Mouse (Mus musculus) embryo, embryonic 11 days (tissue): ENCODE results near the gene Cyp17a1.

Experiments
- DNase-seq: peaks from one replicate; pipeline ENCODE4 v3.0.0-alpha.2; 2015

Cyp17a1 gene

GRCm38 (mm10) chr19:46669802-46670201, 3.2 kb downstream of the Cyp17a1 start:
- no peak for DNase-seq

DNA sequence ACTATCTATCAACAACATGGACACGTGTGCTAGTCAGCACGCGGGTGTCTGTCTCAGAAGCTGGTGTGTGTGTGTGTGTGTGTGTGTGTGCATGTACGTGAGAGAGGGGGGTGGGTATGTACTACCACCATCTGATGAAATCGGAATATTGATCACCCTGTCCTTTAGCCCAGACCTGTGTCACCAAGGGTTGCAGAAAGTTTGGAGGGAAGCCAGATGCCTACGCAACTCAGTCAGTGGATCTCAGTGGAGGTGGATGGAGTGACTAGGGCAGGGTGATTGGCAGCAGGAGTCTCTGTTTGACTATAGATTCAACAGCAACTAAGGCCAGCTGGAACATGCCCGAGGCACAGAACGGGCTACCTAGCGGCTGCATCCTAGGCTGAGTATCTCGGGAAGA, 4.7 kb downstream of the Cyp17a1 start:
- DNase-seq, result no peak

DNA sequence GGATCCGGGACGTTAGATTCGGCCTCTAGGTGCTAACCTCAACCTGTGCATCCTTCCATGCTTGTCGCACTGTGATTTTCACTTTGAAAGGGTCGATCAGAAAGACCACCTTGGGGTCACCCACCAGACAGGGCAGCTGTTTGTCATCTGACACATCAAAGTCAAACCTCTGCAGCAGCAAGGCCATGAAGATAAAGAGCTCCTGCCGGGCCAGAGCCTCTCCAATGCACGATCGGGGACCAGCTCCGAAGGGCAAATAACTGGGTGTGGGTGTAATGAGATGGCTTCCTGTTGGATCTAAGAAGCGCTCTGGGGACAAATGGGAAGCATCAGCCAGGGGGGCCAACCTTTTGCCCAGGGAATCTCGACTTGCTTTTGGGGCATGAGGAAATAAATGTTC, 5.7 kb downstream of the Cyp17a1 start:
- no peak for DNase-seq

GRCm38 (mm10) chr19:46665474-46665873, 7.5 kb downstream of the Cyp17a1 start:
- DNase-seq, result peak; percentile 36

DNA sequence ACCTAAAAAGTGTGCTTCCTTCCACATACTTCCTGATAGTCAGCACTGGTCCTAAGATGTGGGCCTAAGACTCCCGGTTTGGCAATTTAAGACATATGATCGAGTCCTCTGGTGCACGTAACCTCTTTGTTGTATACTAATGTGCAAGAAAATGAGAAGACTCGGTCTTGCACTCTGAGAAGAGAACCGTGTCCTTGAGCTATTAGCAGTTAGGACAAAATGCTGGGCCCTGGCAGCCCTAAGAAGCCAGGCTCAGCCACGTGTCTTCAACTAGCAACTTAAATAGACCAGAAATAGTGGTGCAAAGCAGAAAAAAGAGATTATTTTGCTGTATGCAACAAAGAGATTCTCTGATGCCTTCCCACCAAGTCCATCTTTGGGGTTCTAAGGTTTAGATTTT, 10.2 kb downstream of the Cyp17a1 start:
- DNase-seq, result no peak

DNA sequence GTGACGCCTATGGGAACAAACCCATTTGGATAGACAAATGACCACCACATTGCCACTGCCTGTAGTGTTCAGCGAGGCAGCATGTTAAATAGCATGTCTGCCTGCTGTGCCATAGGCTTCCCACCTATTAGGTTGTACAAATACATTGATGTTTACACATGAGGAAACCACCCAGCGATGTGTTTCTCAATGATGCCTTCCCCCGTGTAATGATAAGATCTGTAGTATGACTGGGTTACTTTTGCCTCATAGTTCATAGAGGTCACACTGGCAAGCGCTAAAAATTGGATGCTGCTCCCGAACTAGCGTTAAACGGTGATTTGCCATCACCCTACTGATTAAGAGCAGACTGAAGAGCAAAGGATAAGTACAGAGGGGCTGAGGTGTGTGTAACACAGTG, 10.8 kb downstream of the Cyp17a1 start:
- no peak for DNase-seq

GRCm38 (mm10) chr19:46661511-46661910, 11.5 kb downstream of the Cyp17a1 start:
- no peak for DNase-seq

DNA sequence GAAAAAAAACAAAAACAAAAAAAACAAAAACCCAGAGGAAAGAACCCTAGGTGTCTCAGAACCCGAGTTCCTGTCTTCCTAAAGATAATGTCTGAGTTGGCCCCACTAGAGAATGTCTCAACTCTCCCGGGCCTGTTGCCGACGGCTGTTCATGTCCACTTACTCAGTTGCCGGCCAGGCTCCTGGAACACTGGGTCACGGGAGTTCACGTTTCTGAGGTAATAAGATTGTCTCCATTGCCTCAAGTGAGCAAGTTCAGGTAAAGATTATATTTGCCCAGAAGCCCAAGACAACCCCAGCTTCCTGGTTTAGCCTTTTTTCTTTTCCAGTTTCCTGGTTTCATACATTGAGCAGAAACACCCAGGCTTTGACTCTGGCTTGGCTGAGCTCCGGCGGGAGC, 14.1 kb downstream of the Cyp17a1 start:
- DNase-seq, result no peak

- no peak for DNase-seq
These were observed 14.6 kb downstream of the Cyp17a1 start for GRCm38 (mm10) chr19:46658348-46658747.

GRCm38 (mm10) chr19:46657339-46658020, 15.5 kb downstream of the Cyp17a1 start:
- no peak for DNase-seq

DNA sequence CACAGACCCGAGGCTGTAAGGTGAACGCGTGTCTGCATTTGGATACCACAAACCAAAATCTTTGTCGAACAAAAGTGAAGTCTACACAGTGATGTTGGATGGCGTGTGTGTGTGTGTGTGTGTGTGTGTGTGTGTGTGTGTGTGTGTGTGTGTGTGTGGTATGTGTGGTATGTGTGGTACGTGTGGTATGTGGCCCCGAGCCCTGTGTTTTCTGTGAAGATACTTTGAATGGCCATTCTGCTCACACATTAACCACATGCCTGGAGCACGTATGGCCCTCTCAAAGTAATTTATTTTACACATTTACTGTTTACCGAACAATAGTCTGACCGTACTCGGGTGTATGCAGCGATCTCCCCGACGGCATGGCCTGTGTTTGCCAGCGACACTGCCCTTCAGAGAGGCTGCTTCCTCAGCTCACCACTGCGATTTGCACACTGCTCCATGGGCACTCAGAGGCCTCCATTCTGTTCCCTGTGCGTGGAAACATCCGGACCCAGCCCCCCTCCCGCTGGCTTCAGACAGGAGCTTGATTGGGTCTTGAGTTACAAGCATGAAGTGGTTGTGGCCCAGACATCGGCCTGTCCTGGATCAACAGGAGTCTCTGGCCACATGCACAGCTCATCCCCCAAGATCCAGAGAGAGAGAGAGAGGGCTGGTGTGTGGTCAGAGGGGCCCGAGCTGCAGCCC, 16.7 kb downstream of the Cyp17a1 start:
- no peak for DNase-seq

- no peak for DNase-seq
These were observed 17.3 kb downstream of the Cyp17a1 start for GRCm38 (mm10) chr19:46655626-46656025.

- no peak for DNase-seq
These were observed 19.2 kb downstream of the Cyp17a1 start for GRCm38 (mm10) chr19:46653616-46654235.

- DNase-seq, result no peak
These were observed 19.8 kb downstream of the Cyp17a1 start for GRCm38 (mm10) chr19:46653188-46653587.

DNA sequence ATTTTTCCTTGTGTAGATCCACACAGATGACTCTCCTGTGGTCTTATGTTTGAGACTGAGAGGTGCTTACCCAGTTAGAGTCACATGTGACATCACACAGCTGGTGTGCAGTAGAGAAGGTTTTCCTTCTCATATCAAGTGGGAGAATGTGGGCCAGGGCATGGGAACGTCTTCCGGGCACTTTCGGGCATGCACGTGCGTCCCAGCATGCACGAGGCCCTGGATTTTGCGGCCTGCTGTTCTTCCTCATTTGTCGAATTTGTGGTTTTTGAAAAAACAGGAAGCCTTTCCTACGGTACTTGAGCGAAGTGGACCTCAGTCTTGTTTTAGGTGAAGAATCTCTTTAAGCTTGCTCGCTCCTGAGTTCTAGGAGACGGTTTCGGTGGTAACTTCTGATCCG, 24.4 kb downstream of the Cyp17a1 start:
- DNase-seq, result no peak

DNA sequence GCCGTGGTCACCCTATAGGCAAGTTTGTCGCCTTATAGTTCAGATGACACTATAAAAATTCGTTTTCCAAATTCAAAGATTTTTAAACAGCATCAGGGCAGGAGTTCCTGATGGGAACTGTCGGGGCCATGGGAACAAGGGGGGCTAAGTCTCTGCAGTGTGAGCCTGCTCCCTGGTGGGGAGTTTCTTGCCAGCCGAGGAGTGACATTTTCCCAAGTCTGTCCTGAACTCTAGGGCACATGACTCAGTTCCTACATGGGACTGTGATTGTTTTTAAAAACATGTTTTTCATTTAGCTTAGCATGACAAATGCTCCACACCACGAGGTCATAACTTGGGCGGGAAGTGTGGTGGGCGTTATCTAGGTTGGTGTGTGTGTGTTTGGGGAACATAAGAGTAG, 25.1 kb downstream of the Cyp17a1 start:
- no peak for DNase-seq

GRCm38 (mm10) chr19:46647254-46647653, 25.7 kb downstream of the Cyp17a1 start:
- no peak for DNase-seq

- DNase-seq, result no peak
These were observed 26.9 kb downstream of the Cyp17a1 start for GRCm38 (mm10) chr19:46646041-46646481.

DNA sequence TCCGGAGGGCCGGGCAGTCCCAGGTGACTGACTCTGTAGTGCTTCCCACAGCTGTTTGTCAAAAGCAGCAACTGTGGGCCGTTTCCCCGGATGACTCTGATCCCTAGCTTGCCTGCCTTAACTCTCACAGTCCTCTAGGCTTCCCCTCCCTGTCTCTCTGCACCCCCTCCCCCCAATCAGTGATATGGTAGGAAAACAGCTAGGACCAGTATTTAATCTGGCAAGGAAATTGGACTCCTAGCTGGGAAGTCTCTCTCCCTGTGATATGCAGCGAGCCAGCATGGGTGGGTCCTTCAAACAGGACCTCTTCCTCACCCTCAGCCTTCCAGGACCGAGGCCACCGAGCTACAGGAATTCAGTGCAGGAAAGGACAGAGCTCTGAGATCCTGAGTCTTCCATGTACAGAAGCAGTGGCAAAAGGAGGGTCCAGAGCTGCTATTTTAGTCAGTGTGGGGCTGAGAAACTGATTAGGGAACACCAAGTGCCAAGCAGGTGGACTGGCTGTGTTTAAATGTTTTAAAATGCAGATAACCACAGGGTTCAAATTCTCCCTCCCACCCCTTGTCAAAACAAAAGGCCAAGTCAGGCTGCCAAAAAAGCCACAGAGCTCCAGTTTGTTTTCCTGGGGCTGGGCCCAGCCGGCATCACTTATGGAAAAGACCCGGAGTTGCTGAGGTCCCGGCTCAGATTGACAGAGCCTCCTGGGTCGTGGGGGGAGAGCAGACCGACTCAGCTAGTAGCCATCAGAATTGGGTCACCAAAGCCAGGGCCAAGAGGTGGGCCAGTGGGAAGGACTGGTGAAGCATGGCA, 28.0 kb downstream of the Cyp17a1 start:
- peak; percentile 45 for DNase-seq

DNA sequence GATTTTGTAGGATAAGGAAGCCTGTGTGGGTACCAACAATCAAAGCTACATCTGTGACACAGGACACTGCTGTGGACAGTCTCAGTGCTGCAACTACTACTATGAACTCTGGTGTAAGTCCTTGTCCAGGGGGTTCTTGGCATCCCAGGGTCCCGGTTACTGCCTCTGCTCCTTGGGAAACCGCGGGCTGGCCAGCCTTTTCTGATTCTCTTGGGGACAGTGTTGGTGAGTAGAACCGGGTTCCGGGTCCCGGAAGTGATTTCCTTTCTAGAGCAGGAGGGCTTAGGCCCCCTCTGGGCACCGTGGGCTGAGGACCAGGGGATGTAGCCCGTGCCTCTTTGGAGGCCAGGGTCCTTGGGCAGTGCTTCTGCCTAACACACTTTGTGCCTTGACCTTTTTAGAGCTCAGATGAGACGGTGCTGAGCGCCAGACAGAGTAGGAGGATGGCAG, 28.6 kb downstream of the Cyp17a1 start:
- DNase-seq, result no peak

GRCm38 (mm10) chr19:46643236-46643635, 29.7 kb downstream of the Cyp17a1 start:
- DNase-seq, result no peak

GRCm38 (mm10) chr19:46642136-46642753, 30.7 kb downstream of the Cyp17a1 start:
- no peak for DNase-seq
